Mouse (Mus musculus) E14TG2a.4 (cell line): Measurements from ENCODE around the gene Hgd.

Experiments used
- H3K27me3 ChIP-seq: 2 replicates; pipeline ENCODE4 v1.6.1; 2014; ENCODE audit warnings: low read length, control low read depth; ENCODE audit not compliant: insufficient read depth
- H3K36me3 ChIP-seq: 2 replicates; pipeline ENCODE4 v1.6.1; 2014; ENCODE audit warnings: low read length, control low read depth; ENCODE audit not compliant: insufficient read depth
- H3K4me1 ChIP-seq: replicated peaks from 2 replicates; pipeline ENCODE4 v1.6.1; 2014; ENCODE audit warnings: low read depth, low read length, control low read depth
- H3K4me3 ChIP-seq: replicated peaks from 2 replicates; pipeline ENCODE4 v1.5.1; 2014; ENCODE audit warnings: mild to moderate bottlenecking, low read length
- H3K9me3 ChIP-seq: 2 replicates; pipeline ENCODE4 v1.6.1; 2014; ENCODE audit warnings: low read length, control low read depth
- CTCF ChIP-seq: conservative IDR thresholded peaks from 2 replicates; pipeline ENCODE4 v1.5.1; 2014; ENCODE audit warnings: low read length
- NANOG ChIP-seq: IDR thresholded peaks from 2 replicates; pipeline ENCODE4 v1.6.1; 2014; ENCODE audit warnings: borderline replicate concordance, low read length, mixed read lengths
- POU5F1 ChIP-seq: IDR thresholded peaks from 2 replicates; pipeline ENCODE4 v1.6.1; 2014; ENCODE audit warnings: low read length, borderline replicate concordance

Gene Hgd

GRCm38 (mm10) chr16:37572117-37572754 is 7.7 kb upstream of the Hgd start:
- H3K4me3 ChIP-seq: no peak overlapping the region
- H3K27me3 ChIP-seq: no peaks in the 10 kb centered on the region
- TF ChIP-seq NANOG: no peak
- no peaks in the 10 kb centered on the region for H3K4me1 ChIP-seq
- no peaks in the 10 kb centered on the region for H3K9me3 ChIP-seq
- peaks cover 5% of the 10 kb centered on the region for H3K36me3 ChIP-seq

- no peaks in the 10 kb centered on the region for H3K9me3 ChIP-seq
- no peak overlapping the region for H3K4me3 ChIP-seq
- TF ChIP-seq POU5F1: no peak
- TF ChIP-seq CTCF: peak; percentile 37; the same call in 1 of the 2 replicates
- peaks cover 5% of the 10 kb centered on the region for H3K36me3 ChIP-seq
- no peaks in the 10 kb centered on the region for H3K4me1 ChIP-seq
- no peaks in the 10 kb centered on the region for H3K27me3 ChIP-seq
Observed at GRCm38 (mm10) chr16:37573061-37573460, 6.9 kb upstream of the Hgd start.

- Histone ChIP-seq H3K4me3 (no peak overlapping the region), H3K9me3 (no peaks in the 10 kb centered on the region), H3K36me3 (peaks cover 5% of the 10 kb centered on the region), H3K27me3 (no peaks in the 10 kb centered on the region), H3K4me1 (no peaks in the 10 kb centered on the region)
- TF ChIP-seq NANOG (no peak), POU5F1 (no peak), CTCF (no peak)
Observed at GRCm38 (mm10) chr16:37575325-37575724, 4.6 kb upstream of the Hgd start.

- peaks cover 15% of the 10 kb centered on the region for H3K27me3 ChIP-seq
- H3K4me3 ChIP-seq: no peak overlapping the region
- H3K36me3 ChIP-seq: no peaks in the 10 kb centered on the region
- peaks cover 13% of the 10 kb centered on the region for H3K4me1 ChIP-seq
- TF ChIP-seq CTCF: no peak
- TF ChIP-seq NANOG: no peak
- TF ChIP-seq POU5F1: no peak
- H3K9me3 ChIP-seq: no peaks in the 10 kb centered on the region
Observed at GRCm38 (mm10) chr16:37579591-37579990, 362 bp upstream of the Hgd start.

GRCm38 (mm10) chr16:37580651-37581050 is 698 bp downstream of the Hgd start:
- H3K9me3 ChIP-seq: no peaks in the 10 kb centered on the region
- H3K4me3 ChIP-seq: no peak overlapping the region
- TF ChIP-seq CTCF: no peak
- TF ChIP-seq POU5F1: no peak
- TF ChIP-seq NANOG: no peak
- no peaks in the 10 kb centered on the region for H3K36me3 ChIP-seq
- peaks cover 19% of the 10 kb centered on the region for H3K27me3 ChIP-seq
- H3K4me1 ChIP-seq: peaks cover 13% of the 10 kb centered on the region

GRCm38 (mm10) chr16:37581901-37582300 is 1.9 kb downstream of the Hgd start:
- peaks cover 23% of the 10 kb centered on the region for H3K27me3 ChIP-seq
- H3K36me3 ChIP-seq: no peaks in the 10 kb centered on the region
- no peaks in the 10 kb centered on the region for H3K9me3 ChIP-seq
- TF ChIP-seq CTCF: no peak
- TF ChIP-seq POU5F1: no peak
- no peak overlapping the region for H3K4me3 ChIP-seq
- peaks cover 13% of the 10 kb centered on the region for H3K4me1 ChIP-seq

GRCm38 (mm10) chr16:37583306-37583705 is 3.4 kb downstream of the Hgd start:
- peaks cover 24% of the 10 kb centered on the region for H3K27me3 ChIP-seq
- no peak for TF ChIP-seq CTCF
- no peak for TF ChIP-seq POU5F1
- TF ChIP-seq NANOG: no peak
- no peak overlapping the region for H3K4me3 ChIP-seq
- no peaks in the 10 kb centered on the region for H3K9me3 ChIP-seq
- no peaks in the 10 kb centered on the region for H3K36me3 ChIP-seq
- H3K4me1 ChIP-seq: peaks cover 13% of the 10 kb centered on the region

GRCm38 (mm10) chr16:37583801-37584200 is 3.8 kb downstream of the Hgd start:
- H3K4me1 ChIP-seq: peaks cover 13% of the 10 kb centered on the region
- H3K9me3 ChIP-seq: no peaks in the 10 kb centered on the region
- H3K36me3 ChIP-seq: no peaks in the 10 kb centered on the region
- peak overlapping the region; percentile 57; the same call in 1 of the 2 replicates for H3K4me3 ChIP-seq
- TF ChIP-seq NANOG (no peak), CTCF (no peak), POU5F1 (no peak)
- peaks cover 24% of the 10 kb centered on the region for H3K27me3 ChIP-seq
